Mouse (Mus musculus): ENCODE measurements around the gene Btbd2. TPM values are rescaled to one million over a fixed set of nuclear protein-coding genes. Genes with fewer than 3 reads are reported as not detected.

Btbd2 gene
- polyA plus RNA-seq, 1 experiment from 2014 or later = 69.9 TPM

GRCm38 (mm10) chr10:80671936-80672690 is 15.2 kb upstream of the Btbd2 start:
- peaks cover 55% of the 10 kb centered on the region for H3K4me1 ChIP-seq
- H3K4me3 ChIP-seq = no peak overlapping the region
- peaks cover 61% of the 10 kb centered on the region for H3K36me3 ChIP-seq
- no peaks in the 10 kb centered on the region for H3K9me3 ChIP-seq
- no peak for DNase-seq (ENCODE audit: low spot score)
- WGBS = 84% methylated on average over 11 of the region's 11 CpGs
- H3K27me3 ChIP-seq (ENCODE audit: insufficient read depth, poor library complexity, severe bottlenecking) = no peaks in the 10 kb centered on the region
- 0 out of 2 replicates have a peak overlapping the region, but pooled peaks have one; percentile 9 for H3K27ac ChIP-seq

DNA sequence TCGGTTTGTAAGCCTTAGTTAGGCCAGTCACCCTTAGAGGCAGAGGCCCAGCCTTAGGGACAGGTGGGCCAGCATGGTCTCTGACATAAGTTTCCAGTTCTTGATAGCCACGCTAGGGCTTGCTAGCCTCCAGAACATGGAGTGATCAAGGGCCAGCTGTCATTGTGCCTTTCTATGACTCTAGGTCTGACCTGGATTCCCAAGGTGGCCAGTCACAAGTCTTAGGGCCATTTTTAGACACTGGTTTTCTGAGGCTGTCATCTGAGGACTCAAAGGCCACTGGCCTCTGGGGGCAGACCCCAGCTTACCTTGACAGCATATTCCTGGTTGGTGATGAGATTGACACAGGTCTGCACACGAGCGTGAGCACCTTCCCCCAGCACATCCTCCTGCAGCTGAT is 14.4 kb upstream of the Btbd2 start:
- no peak overlapping the region for H3K27ac ChIP-seq
- peaks cover 69% of the 10 kb centered on the region for H3K36me3 ChIP-seq
- no peaks in the 10 kb centered on the region for H3K9me3 ChIP-seq
- H3K4me3 ChIP-seq = no peak overlapping the region
- H3K27me3 ChIP-seq (ENCODE audit: insufficient read depth, poor library complexity, severe bottlenecking) = no peaks in the 10 kb centered on the region
- H3K4me1 ChIP-seq = peaks cover 55% of the 10 kb centered on the region
- WGBS = 90% methylated on average over 4 of the region's 4 CpGs
- no peak for DNase-seq (ENCODE audit: low spot score)

DNA sequence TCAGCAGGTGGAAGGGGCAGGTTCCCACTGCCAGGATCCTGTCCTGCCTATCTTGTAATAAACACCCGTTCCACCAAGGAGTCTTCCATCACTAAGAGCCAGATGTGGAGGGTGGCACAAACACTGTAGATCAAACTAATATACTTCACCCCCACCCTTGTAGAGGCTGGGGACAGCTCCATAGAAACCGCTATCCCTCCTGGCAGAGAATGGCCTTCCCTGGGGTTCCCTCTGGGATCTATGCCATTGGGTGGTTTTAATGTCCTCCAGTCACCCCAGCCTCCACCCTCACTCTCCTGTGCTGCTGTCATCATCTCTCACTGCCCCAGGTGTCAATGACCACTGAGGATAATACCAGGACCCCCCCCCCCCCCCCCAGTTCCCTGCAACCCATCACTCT is 13.7 kb upstream of the Btbd2 start:
- no peak for DNase-seq (ENCODE audit: low spot score)
- Histone ChIP-seq H3K27ac (no peak overlapping the region), H3K36me3 (peaks cover 74% of the 10 kb centered on the region), H3K4me1 (peaks cover 62% of the 10 kb centered on the region), H3K9me3 (no peaks in the 10 kb centered on the region), H3K27me3 (ENCODE audit: insufficient read depth, poor library complexity, severe bottlenecking) (no peaks in the 10 kb centered on the region), H3K4me3 (no peak overlapping the region)
- 94% methylated on average over 2 of the region's 2 CpGs for WGBS

GRCm38 (mm10) chr10:80669737-80670485 is 13.0 kb upstream of the Btbd2 start:
- no peak for DNase-seq (ENCODE audit: low spot score)
- Histone ChIP-seq H3K36me3 (peaks cover 74% of the 10 kb centered on the region), H3K27me3 (ENCODE audit: insufficient read depth, poor library complexity, severe bottlenecking) (no peaks in the 10 kb centered on the region), H3K9me3 (no peaks in the 10 kb centered on the region), H3K4me1 (peaks cover 65% of the 10 kb centered on the region), H3K4me3 (no peak overlapping the region), H3K27ac (0 out of 2 replicates have a peak overlapping the region, but pooled peaks have one; percentile 0)
- WGBS = 91% methylated on average over 7 of the region's 7 CpGs

- no peak for DNase-seq (ENCODE audit: low spot score)
- Histone ChIP-seq H3K4me1 (peaks cover 65% of the 10 kb centered on the region), H3K9me3 (no peaks in the 10 kb centered on the region), H3K27ac (no peak overlapping the region), H3K36me3 (peaks cover 74% of the 10 kb centered on the region), H3K27me3 (ENCODE audit: insufficient read depth, poor library complexity, severe bottlenecking) (no peaks in the 10 kb centered on the region), H3K4me3 (no peak overlapping the region)
- 87% methylated on average over 12 of the region's 12 CpGs for WGBS
These were observed 12.1 kb upstream of the Btbd2 start for GRCm38 (mm10) chr10:80669018-80669417.

DNA sequence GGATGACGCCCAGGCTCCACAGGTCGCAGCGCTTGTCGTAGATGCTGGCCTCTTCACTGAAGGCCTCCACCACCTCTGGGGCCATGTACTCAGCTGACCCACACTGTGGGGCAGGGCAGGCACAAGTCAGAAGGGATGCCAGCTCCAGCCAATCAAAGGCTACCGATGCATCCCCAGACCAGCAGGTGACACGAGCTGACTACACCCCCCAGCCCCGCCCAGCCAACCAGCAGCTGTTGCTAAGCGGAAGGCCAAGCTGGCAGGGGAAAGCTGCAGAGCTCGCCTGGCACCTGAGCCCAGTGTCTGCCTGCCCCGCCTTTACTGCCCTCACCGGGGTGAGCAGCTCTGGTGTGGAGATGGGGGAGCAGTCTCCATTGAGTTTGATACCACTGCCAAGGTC is 11.7 kb upstream of the Btbd2 start:
- H3K9me3 ChIP-seq = no peaks in the 10 kb centered on the region
- peaks cover 71% of the 10 kb centered on the region for H3K36me3 ChIP-seq
- no peak overlapping the region for H3K27ac ChIP-seq
- H3K4me3 ChIP-seq = no peak overlapping the region
- peaks cover 65% of the 10 kb centered on the region for H3K4me1 ChIP-seq
- DNase-seq (ENCODE audit: low spot score) = no peak
- 84% methylated on average over 11 of the region's 11 CpGs for WGBS
- no peaks in the 10 kb centered on the region for H3K27me3 ChIP-seq (ENCODE audit: insufficient read depth, poor library complexity, severe bottlenecking)

DNA sequence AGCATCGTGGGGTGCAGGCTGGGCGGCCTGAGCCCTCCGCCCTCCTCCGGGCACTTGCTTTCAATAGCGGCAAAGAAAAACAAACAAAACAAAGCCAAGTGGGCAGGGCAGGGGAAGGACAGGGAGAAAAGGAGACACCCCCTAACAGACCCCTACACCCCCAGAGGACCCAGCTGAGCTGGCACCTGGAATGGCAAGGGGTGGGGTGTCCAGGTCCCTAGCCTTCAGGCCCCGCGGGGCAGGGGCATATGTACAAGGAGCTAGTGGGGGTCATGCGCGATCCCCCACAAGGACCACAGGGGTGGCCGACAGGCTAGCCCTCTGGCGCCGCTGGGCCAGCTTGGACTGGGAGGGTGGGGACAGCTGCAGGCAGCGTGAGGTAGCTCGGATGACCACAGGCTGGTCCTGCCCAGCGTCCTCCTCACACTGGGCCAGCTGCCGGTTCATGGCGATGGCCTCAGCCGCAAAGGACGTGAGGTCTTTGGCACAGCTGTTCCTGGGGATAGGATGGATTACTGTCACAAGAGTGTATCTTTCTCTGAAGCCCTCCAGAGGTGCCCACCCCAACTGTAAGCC is 10.1 kb upstream of the Btbd2 start:
- 85% methylated on average over 19 of the region's 19 CpGs for WGBS
- H3K4me3 ChIP-seq = no peak overlapping the region
- H3K4me1 ChIP-seq = peaks cover 59% of the 10 kb centered on the region
- H3K9me3 ChIP-seq = no peaks in the 10 kb centered on the region
- DNase-seq (ENCODE audit: low spot score) = no peak
- H3K36me3 ChIP-seq = peaks cover 62% of the 10 kb centered on the region
- H3K27me3 ChIP-seq (ENCODE audit: insufficient read depth, poor library complexity, severe bottlenecking) = no peaks in the 10 kb centered on the region
- no peak overlapping the region; the same call in 1 of the 2 replicates for H3K27ac ChIP-seq

- Histone ChIP-seq H3K27me3 (ENCODE audit: insufficient read depth, poor library complexity, severe bottlenecking) (no peaks in the 10 kb centered on the region), H3K27ac (no peak overlapping the region; the same call in 1 of the 2 replicates), H3K9me3 (no peaks in the 10 kb centered on the region), H3K4me1 (peaks cover 52% of the 10 kb centered on the region), H3K4me3 (0 out of 2 replicates have a peak overlapping the region, but pooled peaks have one; percentile 7), H3K36me3 (peaks cover 54% of the 10 kb centered on the region)
- 78% methylated on average over 10 of the region's 10 CpGs for WGBS
- no peak for DNase-seq (ENCODE audit: low spot score)
These were observed 9.3 kb upstream of the Btbd2 start for GRCm38 (mm10) chr10:80665981-80666733.

DNA sequence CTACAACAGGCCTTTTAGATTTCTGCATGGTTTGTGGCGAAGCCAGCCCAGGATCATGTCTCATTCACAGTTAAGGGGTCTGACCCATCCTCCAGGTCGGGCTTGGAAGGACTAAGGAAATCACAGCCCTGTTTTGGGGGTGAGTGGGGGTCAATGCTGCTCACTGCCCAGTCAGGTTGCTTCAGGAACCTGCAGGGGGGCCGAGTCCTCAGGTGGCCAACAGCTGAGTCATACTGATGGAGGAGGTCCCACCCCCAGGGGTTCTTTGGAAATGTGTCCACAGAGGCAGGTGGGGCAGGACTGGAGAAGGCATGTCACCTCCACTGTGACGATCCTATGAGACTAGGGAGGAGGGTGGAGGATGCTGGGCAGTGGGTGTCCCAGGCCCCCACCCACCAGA is 8.6 kb upstream of the Btbd2 start:
- H3K4me1 ChIP-seq = peaks cover 49% of the 10 kb centered on the region
- peaks cover 47% of the 10 kb centered on the region for H3K36me3 ChIP-seq
- no peaks in the 10 kb centered on the region for H3K27me3 ChIP-seq (ENCODE audit: insufficient read depth, poor library complexity, severe bottlenecking)
- no peak for DNase-seq (ENCODE audit: low spot score)
- no peaks in the 10 kb centered on the region for H3K9me3 ChIP-seq
- 0 out of 2 replicates have a peak overlapping the region, but pooled peaks have one; percentile 30 for H3K27ac ChIP-seq
- H3K4me3 ChIP-seq = no peak overlapping the region
- 63% methylated on average over 4 of the region's 4 CpGs for WGBS

GRCm38 (mm10) chr10:80665016-80665380 is 8.1 kb upstream of the Btbd2 start:
- Histone ChIP-seq H3K27me3 (ENCODE audit: insufficient read depth, poor library complexity, severe bottlenecking) (no peaks in the 10 kb centered on the region), H3K36me3 (peaks cover 43% of the 10 kb centered on the region), H3K4me1 (peaks cover 49% of the 10 kb centered on the region), H3K27ac (peak overlapping the region; percentile 79), H3K4me3 (peak overlapping the region; percentile 32), H3K9me3 (no peaks in the 10 kb centered on the region)
- no peak for DNase-seq (ENCODE audit: low spot score)
- WGBS = 8% methylated on average over 10 of the region's 10 CpGs

DNA sequence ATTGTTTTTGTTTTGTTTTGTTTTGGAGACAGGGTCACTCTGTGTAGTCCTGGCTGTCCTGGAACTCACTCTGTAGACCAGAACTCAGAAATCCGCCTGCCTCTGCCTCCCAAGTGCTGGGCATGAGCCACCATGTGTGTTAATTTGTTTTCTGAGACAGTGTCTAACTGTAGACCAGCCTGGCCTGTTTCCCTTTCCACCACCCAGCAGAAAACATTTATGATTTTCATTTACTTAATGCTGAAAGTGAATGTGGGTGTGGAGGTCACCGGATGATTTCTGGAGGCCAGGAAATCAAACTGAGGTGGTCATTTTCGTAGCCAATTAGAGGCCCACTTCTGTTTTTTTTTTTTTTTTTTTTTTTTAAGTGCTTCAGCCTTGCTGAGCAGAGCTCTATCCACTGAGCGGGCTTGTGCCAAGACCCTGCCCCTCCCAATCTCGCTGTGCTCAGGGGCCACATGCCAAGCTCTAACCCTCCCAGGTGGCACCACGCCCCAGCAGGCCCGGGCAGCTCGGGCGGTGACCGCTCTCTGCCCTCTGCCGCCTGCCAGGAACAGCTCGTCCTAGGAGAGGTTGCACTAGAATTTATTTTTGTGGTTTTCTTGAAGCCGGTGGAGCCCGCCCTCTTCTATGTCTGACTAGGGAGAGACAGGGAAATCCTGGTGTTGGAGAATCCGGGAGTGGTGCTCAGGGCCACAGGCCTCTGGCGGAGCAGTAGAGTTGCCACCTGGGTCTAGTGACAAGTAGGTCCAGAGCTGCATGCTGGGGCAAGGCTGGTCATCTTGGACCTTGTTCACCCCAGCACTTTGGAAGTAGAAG is 7.5 kb upstream of the Btbd2 start:
- no peaks in the 10 kb centered on the region for H3K27me3 ChIP-seq (ENCODE audit: insufficient read depth, poor library complexity, severe bottlenecking)
- no peak for DNase-seq (ENCODE audit: low spot score)
- peak overlapping the region; percentile 79 for H3K27ac ChIP-seq
- H3K4me1 ChIP-seq = peaks cover 49% of the 10 kb centered on the region
- no peaks in the 10 kb centered on the region for H3K9me3 ChIP-seq
- H3K4me3 ChIP-seq = peak overlapping the region; percentile 32
- peaks cover 37% of the 10 kb centered on the region for H3K36me3 ChIP-seq
- WGBS = 29% methylated on average over 16 of the region's 16 CpGs
